Mouse (Mus musculus): ENCODE measurements around the gene 4930442H23Rik.

- no peak for TF ChIP-seq CTCF (IDR thresholded peaks at IDR 0.05; ENCODE audit: insufficient read depth, low read depth, low read length)
- TF ChIP-seq POLR2A (IDR thresholded peaks at IDR 0.05; ENCODE audit: insufficient read depth, low read depth, low read length), result no peak
Observed at GRCm38 (mm10) chr10:81134181-81134587, 49.5 kb downstream of the 4930442H23Rik start.

All from olfactory bulb, adult 2 months (tissue).